Comparison of ENCODE assay signal across 19 mouse cellular contexts in the genomic region with DNA sequence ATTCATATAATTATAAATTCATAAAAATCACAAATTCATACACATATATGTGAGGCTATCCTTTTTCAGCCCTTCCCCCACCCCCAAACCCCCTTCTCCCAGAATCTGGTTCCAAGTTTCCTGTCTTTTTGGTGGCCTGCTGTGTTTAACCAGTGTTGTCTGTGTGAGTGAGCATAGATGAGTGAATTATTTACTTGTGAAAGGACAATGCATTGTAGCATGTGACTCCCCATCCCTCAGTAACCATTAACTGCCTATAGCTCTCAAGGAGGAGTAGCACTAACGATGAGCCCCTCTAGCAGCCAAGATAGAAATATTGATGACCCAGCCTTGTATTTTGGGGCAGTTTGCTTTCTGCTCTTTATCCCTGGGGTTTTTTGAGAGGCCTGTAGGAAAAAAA. TPM values are rescaled to one million over a fixed set of nuclear protein-coding genes. Genes with fewer than 3 reads are reported as not detected.
DNase-seq lines count a peak whose midpoint lies in the region; ATAC-seq and TF ChIP-seq lines count a peak whose summit lies in the region.
"Had no signal": no experiment of that assay in that cellular context is flagged by ENCODE, and none has a peak within 500 bp of the region (broad histone marks: within the 10 kb centered on the region; RNA-seq: fewer than 3 reads in every experiment).

No protein-coding gene starts in this region.

- no peak for DNase-seq in kidney, postnatal 4 days
- DNase-seq in retina, embryonic 14.5 days (ENCODE audit: low spot score), result peak; percentile 20
- DNase-seq in lung, postnatal 4 days, result no peak
- DNase-seq in frontal cortex, adult 2 months (ENCODE audit: extremely low spot score in 1 of 2, low spot score in 1 of 2), result no peak
- no peak for DNase-seq in B cell, adult 2 months
- DNase-seq: adrenal gland, adult 8-10 months; adrenal gland, postnatal 25 days; cerebellum, adult 18-20 months; cerebellum, adult 9-10 months; cerebellum, postnatal 14 days; forebrain, postnatal 0 days; gastrocnemius, postnatal 10 days had no signal

- peak; percentile 60; the same call in 1 of the 2 replicates for ATAC-seq in kidney, embryonic 14.5 days (ENCODE audit: low FRiP score, low TSS enrichment)
- peak; percentile 82 for ATAC-seq in kidney, embryonic 16.5 days (ENCODE audit: low FRiP score, low TSS enrichment)
- ATAC-seq: activated CD4-positive, CD25-positive, alpha-beta regulatory T cell, adult 4 months; forebrain, postnatal 0 days had no signal

- WGBS in kidney, embryonic 14.5 days, result 64% methylated on average over 1 of the region's 1 CpGs
- 52% methylated on average over 1 of the region's 1 CpGs for WGBS in kidney, embryonic 16.5 days

- no peak overlapping the region for H3K27ac ChIP-seq in kidney, embryonic 14.5 days (ENCODE audit: low read depth, low read length)
- peak overlapping the region; percentile 77 for H3K27ac ChIP-seq in embryonic fibroblast, embryonic 13.5 days (ENCODE audit: insufficient read depth, low read length)
- peak overlapping the region; percentile 82 for H3K27ac ChIP-seq in kidney, embryonic 16.5 days (ENCODE audit: low read length)
- H3K27ac ChIP-seq: hindbrain, embryonic 15.5 days had no signal

- H3K36me3 ChIP-seq in kidney, embryonic 14.5 days (ENCODE audit: control insufficient read depth, insufficient read depth, low read length), result peaks cover 77% of the 10 kb centered on the region
- H3K36me3 ChIP-seq in kidney, embryonic 16.5 days (ENCODE audit: insufficient read depth, low read length), result peaks cover 56% of the 10 kb centered on the region

- no peak overlapping the region for H3K4me2 ChIP-seq in kidney, embryonic 14.5 days (replicated peaks; ENCODE audit: low read depth, low read length)
- H3K4me2 ChIP-seq in kidney, embryonic 16.5 days (replicated peaks; ENCODE audit: low read depth, low read length), result no peak overlapping the region
- H3K4me2 ChIP-seq: heart, embryonic 11.5 days had no signal

- no peak for TF ChIP-seq CTCF in embryonic fibroblast, embryonic 13.5 days (IDR thresholded peaks at IDR 0.05; ENCODE audit: borderline replicate concordance, insufficient read depth, low read length)

- no peaks in the 10 kb centered on the region for H3K27me3 ChIP-seq in kidney, embryonic 14.5 days (ENCODE audit: control insufficient read depth, insufficient read depth, low read length)
- H3K27me3 ChIP-seq in kidney, embryonic 16.5 days (ENCODE audit: insufficient read depth, low read length), result no peaks in the 10 kb centered on the region
- H3K27me3 ChIP-seq: hindbrain, embryonic 12.5 days; hindbrain, embryonic 15.5 days had no signal

- no peak for TF ChIP-seq POLR2A in embryonic fibroblast, embryonic 13.5 days (IDR thresholded peaks at IDR 0.05; ENCODE audit: low read depth, low read length)

- H3K9me3 ChIP-seq in kidney, embryonic 14.5 days (ENCODE audit: control insufficient read depth, low read length), result no peaks in the 10 kb centered on the region
- H3K9me3 ChIP-seq in kidney, embryonic 16.5 days (ENCODE audit: low read length), result no peaks in the 10 kb centered on the region
- H3K9me3 ChIP-seq: hindbrain, embryonic 12.5 days; hindbrain, embryonic 15.5 days had no signal

- H3K4me3 ChIP-seq in kidney, embryonic 14.5 days (ENCODE audit: low read length), result no peak overlapping the region
- H3K4me3 ChIP-seq in embryonic fibroblast, embryonic 13.5 days (ENCODE audit: insufficient read depth, low read length), result no peak overlapping the region
- no peak overlapping the region for H3K4me3 ChIP-seq in kidney, embryonic 16.5 days (ENCODE audit: low read length)
- H3K4me3 ChIP-seq: hindbrain, embryonic 12.5 days; hindbrain, embryonic 15.5 days had no signal

- H3K4me1 ChIP-seq in kidney, embryonic 14.5 days (ENCODE audit: control insufficient read depth, insufficient read depth, low read length), result no peaks in the 10 kb centered on the region
- H3K4me1 ChIP-seq in embryonic fibroblast, embryonic 13.5 days (ENCODE audit: control insufficient read depth, insufficient read depth, low read length), result peaks cover 8% of the 10 kb centered on the region
- peaks cover 3% of the 10 kb centered on the region for H3K4me1 ChIP-seq in kidney, embryonic 16.5 days (ENCODE audit: insufficient read depth, low read length)

- no peak overlapping the region for H3K9ac ChIP-seq in kidney, embryonic 14.5 days (ENCODE audit: low read depth, low read length)
- no peak overlapping the region for H3K9ac ChIP-seq in kidney, embryonic 16.5 days (replicated peaks; ENCODE audit: low read length)
- H3K9ac ChIP-seq: forebrain, postnatal 0 days; hindbrain, embryonic 12.5 days; hindbrain, embryonic 15.5 days had no signal

RNA-seq across cellular contexts. Expression of a gene that starts 37.9 kb away (rescaled TPM):
- polyA plus RNA-seq in kidney, embryonic 14.5 days (2014; fragmentation: Nextera tagmentation; extraction: Ambion mirVana), result 25.7 and 30.1 TPM in 2 replicates
- 25.8 and 47.7 TPM in 2 replicates for polyA plus RNA-seq in embryonic fibroblast, embryonic 13.5 days (2011; ENCODE audit: insufficient read length, low read depth, missing spikeins)
- 18.1 and 22.7 TPM in 2 replicates for polyA plus RNA-seq in kidney, embryonic 16.5 days (2015; fragmentation: Nextera tagmentation; extraction: Ambion mirVana)
- polyA plus RNA-seq in frontal cortex, adult 2 months (2012; rRNA removed), result 2.1 and 2.7 TPM in 2 replicates
- polyA plus RNA-seq: activated CD4-positive, CD25-positive, alpha-beta regulatory T cell, adult 4 months had no signal
